Comparison of ENCODE assay signal across 8 mouse cellular contexts in the genomic region with DNA sequence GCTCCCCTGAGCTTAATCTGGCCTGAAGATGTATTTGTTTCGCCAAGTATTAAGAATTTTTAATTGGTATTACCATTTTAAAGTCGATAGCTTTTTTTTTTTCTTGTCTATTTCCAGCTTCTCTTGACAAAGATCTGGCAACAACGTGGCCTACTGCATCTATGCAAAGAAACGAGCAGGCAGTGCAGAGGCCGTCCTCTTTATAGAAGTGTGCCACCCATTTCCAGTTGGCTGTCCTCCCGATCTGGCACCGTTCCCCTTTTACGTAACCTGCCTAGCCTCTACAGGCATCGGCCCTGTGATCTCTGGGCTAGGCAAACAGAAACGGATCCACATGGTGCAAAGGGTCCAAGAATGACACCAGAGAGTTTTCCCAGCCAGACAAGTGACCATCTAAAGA. TPM values are rescaled to one million over a fixed set of nuclear protein-coding genes. Genes with fewer than 3 reads are reported as not detected.
DNase-seq lines count a peak whose midpoint lies in the region; TF ChIP-seq lines count a peak whose summit lies in the region.

No protein-coding gene starts in this region.

- H3K4me1 ChIP-seq in heart, adult 2 months (ENCODE audit: control insufficient read depth, insufficient read depth, low read length), result peaks cover 8% of the 10 kb centered on the region

- peak overlapping the region; percentile 69 for H3K4me3 ChIP-seq in heart, adult 2 months

- peak; percentile 69 for TF ChIP-seq POLR2A in heart, adult 2 months (IDR thresholded peaks at IDR 0.05; ENCODE audit: insufficient read depth, low read depth, low read length)

- peak; percentile 10 to 14 for DNase-seq in thymus, adult 18-20 months
- DNase-seq in thymus, postnatal 10 days (ENCODE audit: low spot score in 2 of 2), result no peak
- peak; percentile 92 for DNase-seq in cerebellum, adult 11-12 months
- DNase-seq in heart, adult 2 months, result peak; percentile 87 to 88
- peak; percentile 35 to 65 for DNase-seq in layer of hippocampus, postnatal 14 days (ENCODE audit: low spot score in 2 of 2)
- peak; percentile 92 for DNase-seq in lung, postnatal 14 days
- peak; percentile 16 to 45 for DNase-seq in spleen, adult 18-20 months
- no peak for DNase-seq in embryo, embryonic 11 days

- H3K79me2 ChIP-seq in heart, adult 2 months (replicated peaks; ENCODE audit: control insufficient read depth, insufficient read depth, low read length), result no peaks in the 10 kb centered on the region

- no peak for TF ChIP-seq CTCF in heart, adult 2 months (IDR thresholded peaks at IDR 0.05)

- peaks cover 2% of the 10 kb centered on the region; the same call in 1 of the 2 replicates for H3K36me3 ChIP-seq in heart, adult 2 months (ENCODE audit: control insufficient read depth, insufficient read depth, low read length)

- peak overlapping the region; percentile 96 for H3K27ac ChIP-seq in heart, adult 2 months

- H3K27me3 ChIP-seq in heart, adult 2 months (ENCODE audit: control insufficient read depth, insufficient read depth, low read length), result no peaks in the 10 kb centered on the region

- intact Hi-C loops in heart, adult 2 months (cut with DNase I), result loop anchor here (5.0 kb wide), 4 partner anchors 36 to 321 kb away; partner anchors contain the start of gene Vcpkmt

- H3K9ac ChIP-seq in heart, adult 2 months (ENCODE audit: low read depth, low read length), result no peak overlapping the region

- peak; percentile 95 for TF ChIP-seq EP300 in heart, adult 2 months (IDR thresholded peaks at IDR 0.05; ENCODE audit: insufficient read depth, low read depth, low read length)

- 1% methylated on average over 10 of the region's 10 CpGs for WGBS in heart, adult 2 months

RNA-seq across cellular contexts. Expression of gene Sos2, which starts 1.9 kb away (rescaled TPM):
- total RNA-seq in heart, adult 2 months (2021), result 10 to 100 TPM; 33.7 to 38.5 TPM
- 21.3 and 33.1 TPM in 2 replicates for polyA plus RNA-seq in heart, adult 2 months (2012; rRNA removed)
- total RNA-seq in layer of hippocampus, postnatal 14 days (2021), result 10 to 100 TPM; 31.9 to 32.5 TPM

RNA-seq across cellular contexts. Expression of gene L2hgdh, which starts 41.1 kb away (rescaled TPM):
- 10 to 100 TPM; 41.9 to 49.4 TPM for total RNA-seq in heart, adult 2 months (2021)
- 13.8 and 33.4 TPM in 2 replicates for polyA plus RNA-seq in heart, adult 2 months (2012; rRNA removed)
- 10 to 100 TPM; 13.6 to 16.2 TPM for total RNA-seq in layer of hippocampus, postnatal 14 days (2021)

RNA-seq across cellular contexts. Expression of gene Atp5s, which starts 41.2 kb away (rescaled TPM):
- 10 to 100 TPM; 31.5 to 34.7 TPM for total RNA-seq in heart, adult 2 months (2021)
- polyA plus RNA-seq in heart, adult 2 months (2012; rRNA removed), result 22.5 and 56.1 TPM in 2 replicates
- 10 to 100 TPM; 23.2 to 27.3 TPM for total RNA-seq in layer of hippocampus, postnatal 14 days (2021)

Comparison
In these comparisons a context has a peak if more than half of its experiments do, and no peak if none do; other contexts are left out.
1. DNase-seq: peak in thymus, adult 18-20 months (2 of 2), cerebellum, adult 11-12 months (single experiment), heart, adult 2 months (2 of 2), layer of hippocampus, postnatal 14 days (2 of 2), lung, postnatal 14 days (single experiment) and spleen, adult 18-20 months (2 of 2); none in thymus, postnatal 10 days (0 of 2) and embryo, embryonic 11 days (single experiment).